Mouse (Mus musculus) kidney, adult 2 months (tissue): ENCODE measurements around the gene Bend3. TPM values are rescaled to one million over a fixed set of nuclear protein-coding genes. Genes with fewer than 3 reads are reported as not detected.
A peak's percentile ranks its signal among the peaks of the same experiment; 100 is the strongest.

ENCODE experiments used
- DNase-seq: peaks from one replicate; pipeline ENCODE4 v3.0.0; 2021
- H3K27ac ChIP-seq: fragments of 200-500 bp; 2 replicates; pipeline ENCODE4 v1.5.1; 2012; ENCODE audit warnings: low read depth, low read length, control low read depth, inconsistent platforms; ENCODE audit not compliant: insufficient read depth
- H3K27me3 ChIP-seq: fragments of 200-500 bp; replicated peaks from 2 replicates; pipeline ENCODE4 v1.6.1; 2012; ENCODE audit warnings: mild to moderate bottlenecking, moderate library complexity, low read length, inconsistent platforms; ENCODE audit not compliant: control insufficient read depth, insufficient read depth
- H3K36me3 ChIP-seq: fragments of 200-500 bp; 2 replicates; pipeline ENCODE4 v1.6.1; 2012; ENCODE audit warnings: mild to moderate bottlenecking, moderate library complexity, low read length, inconsistent platforms; ENCODE audit not compliant: control insufficient read depth, insufficient read depth
- H3K4me1 ChIP-seq: fragments of 200-500 bp; 2 replicates; pipeline ENCODE4 v1.6.1; 2011; ENCODE audit warnings: low read length; ENCODE audit not compliant: control insufficient read depth, insufficient read depth
- H3K4me3 ChIP-seq: fragments of 200-500 bp; 2 replicates; pipeline ENCODE4 v1.5.1; 2011; ENCODE audit warnings: mild to moderate bottlenecking, low read depth, low read length, control low read depth; ENCODE audit not compliant: insufficient read depth
- CTCF ChIP-seq: fragments of 200-500 bp; conservative IDR thresholded peaks from 2 replicates; pipeline ENCODE4 v1.5.1; 2011; ENCODE audit warnings: low read depth, mild to moderate bottlenecking, control low read depth, low read length, moderate library complexity, mixed read lengths; ENCODE audit not compliant: insufficient read depth, insufficient read length
- POLR2A ChIP-seq: fragments of 200-500 bp; IDR thresholded peaks from one replicate; pipeline ENCODE4 v1.6.1; 2011; ENCODE audit warnings: low read depth, low read length, control low read depth
- WGBS: fragments of 180-500 bp; shearing (Covaris S2); methylation state at CpG from one replicate; pipeline ENCODE4 v1.1.7; 2018; 5-methylcytosine and 5-hydroxymethylcytosine counted together
- polyA plus RNA-seq: library from polyadenylated mRNA; depleted of rRNA; stranded (reverse); fragments of >200 nt; gene quantifications from 2 replicates; pipeline ENCODE4 v1.2.3, GENCODE M21; 2012; rRNA removed

Bend3 gene
- 3.8 TPM in 2 replicates for polyA plus RNA-seq

- peak; percentile 56 for DNase-seq
- peak within 1 kb of the TSS; percentile 91 for H3K4me3 ChIP-seq
- peaks cover 10% of the 10 kb centered on the region for H3K4me1 ChIP-seq
- H3K27me3 ChIP-seq: no peaks in the 10 kb centered on the region; the same call in 1 of the 2 replicates
- H3K36me3 ChIP-seq: no peaks in the 10 kb centered on the region
- peak within 1 kb of the TSS; percentile 89 for H3K27ac ChIP-seq
- TF ChIP-seq POLR2A (no peak), CTCF (no peak)
- WGBS: 2% methylated on average over 100 of the region's 101 CpGs
These were observed at the start of gene Bend3 for GRCm38 (mm10) chr10:43478751-43479435. TSS of gene Bend3 (plus strand) at chr10:43478831.

- TF ChIP-seq CTCF (no peak), POLR2A (no peak)
- Histone ChIP-seq H3K4me3 (no peak overlapping the region), H3K27me3 (no peaks in the 10 kb centered on the region), H3K4me1 (peaks cover 5% of the 10 kb centered on the region; the same call in 1 of the 2 replicates), H3K27ac (no peak overlapping the region), H3K36me3 (no peaks in the 10 kb centered on the region)
- WGBS: 86% methylated on average over 5 of the region's 5 CpGs
- DNase-seq: peak; percentile 48
These were observed 48.0 kb upstream of the Bend3 start for GRCm38 (mm10) chr10:43430606-43431005.

GRCm38 (mm10) chr10:43434326-43434725, 44.3 kb upstream of the Bend3 start:
- no peak overlapping the region for H3K4me3 ChIP-seq
- H3K36me3 ChIP-seq: no peaks in the 10 kb centered on the region
- WGBS: 51% methylated on average over 4 of the region's 4 CpGs
- H3K27ac ChIP-seq: peak overlapping the region; percentile 68; the same call in 1 of the 2 replicates
- no peak for TF ChIP-seq CTCF
- TF ChIP-seq POLR2A: no peak
- DNase-seq: peak; percentile 61
- peaks cover 6% of the 10 kb centered on the region; the same call in 1 of the 2 replicates for H3K4me1 ChIP-seq
- H3K27me3 ChIP-seq: no peaks in the 10 kb centered on the region

GRCm38 (mm10) chr10:43435757-43436156, 42.9 kb upstream of the Bend3 start:
- Histone ChIP-seq H3K36me3 (no peaks in the 10 kb centered on the region), H3K27ac (no peak overlapping the region), H3K4me1 (peaks cover 14% of the 10 kb centered on the region; the same call in 1 of the 2 replicates), H3K4me3 (no peak overlapping the region), H3K27me3 (no peaks in the 10 kb centered on the region)
- TF ChIP-seq CTCF: no peak
- TF ChIP-seq POLR2A: no peak
- WGBS: 95% methylated on average over 3 of the region's 3 CpGs
- DNase-seq: no peak

- Histone ChIP-seq H3K27ac (no peak overlapping the region), H3K27me3 (no peaks in the 10 kb centered on the region), H3K36me3 (no peaks in the 10 kb centered on the region), H3K4me3 (no peak overlapping the region), H3K4me1 (peaks cover 21% of the 10 kb centered on the region)
- TF ChIP-seq POLR2A (no peak), CTCF (no peak)
- WGBS: 55% methylated on average over 7 of the region's 7 CpGs
- peak; percentile 38 for DNase-seq
These were observed 39.1 kb upstream of the Bend3 start for GRCm38 (mm10) chr10:43439492-43439941.

GRCm38 (mm10) chr10:43440050-43440449, 38.6 kb upstream of the Bend3 start:
- no peak overlapping the region for H3K27ac ChIP-seq
- no peaks in the 10 kb centered on the region for H3K27me3 ChIP-seq
- no peaks in the 10 kb centered on the region for H3K36me3 ChIP-seq
- peaks cover 18% of the 10 kb centered on the region for H3K4me1 ChIP-seq
- H3K4me3 ChIP-seq: no peak overlapping the region
- DNase-seq: peak; percentile 82
- TF ChIP-seq POLR2A (no peak), CTCF (no peak)
- 26% methylated on average over 13 of the region's 13 CpGs for WGBS

- 56% methylated on average over 15 of the region's 15 CpGs for WGBS
- Histone ChIP-seq H3K27me3 (no peaks in the 10 kb centered on the region), H3K4me3 (no peak overlapping the region), H3K27ac (peak overlapping the region; percentile 35), H3K36me3 (no peaks in the 10 kb centered on the region), H3K4me1 (peaks cover 18% of the 10 kb centered on the region)
- TF ChIP-seq POLR2A (no peak), CTCF (no peak)
- peak; percentile 76 for DNase-seq
These were observed 37.5 kb upstream of the Bend3 start for GRCm38 (mm10) chr10:43440981-43441740.
